Mouse (Mus musculus): ENCODE measurements at regions not wholly inside any gene's neighbourhood (a gene's known extent, or its start where the extent isn't known, plus 50 kb on each side); places are given as distances from the start of the nearest gene placed in this dataset.

GRCm38 (mm10) chr11:52578471-52578870 is 182.2 kb downstream of the 9530068E07Rik start:
- TF ChIP-seq CTCF (IDR thresholded peaks at IDR 0.05; ENCODE audit: borderline replicate concordance, extremely low read depth, insufficient read depth, insufficient read length): no peak
- no peak for TF ChIP-seq POLR2A (IDR thresholded peaks at IDR 0.05; ENCODE audit: borderline replicate concordance, extremely low read depth, insufficient read depth, insufficient read length, poor library complexity, severe bottlenecking)
